Mouse (Mus musculus): ENCODE results near the gene Ccdc162.

GRCm38 (mm10) chr10:41609475-41609874 lies 107.0 kb downstream of the Ccdc162 start:
- TF ChIP-seq CTCF (IDR thresholded peaks at IDR 0.05; ENCODE audit: low read depth) = no peak
- no peak for TF ChIP-seq EP300 (IDR thresholded peaks at IDR 0.05; ENCODE audit: low read depth)

Measured in heart, postnatal 0 days (tissue).